ENCODE assay signal across 22 mouse cellular contexts in the genomic region with DNA sequence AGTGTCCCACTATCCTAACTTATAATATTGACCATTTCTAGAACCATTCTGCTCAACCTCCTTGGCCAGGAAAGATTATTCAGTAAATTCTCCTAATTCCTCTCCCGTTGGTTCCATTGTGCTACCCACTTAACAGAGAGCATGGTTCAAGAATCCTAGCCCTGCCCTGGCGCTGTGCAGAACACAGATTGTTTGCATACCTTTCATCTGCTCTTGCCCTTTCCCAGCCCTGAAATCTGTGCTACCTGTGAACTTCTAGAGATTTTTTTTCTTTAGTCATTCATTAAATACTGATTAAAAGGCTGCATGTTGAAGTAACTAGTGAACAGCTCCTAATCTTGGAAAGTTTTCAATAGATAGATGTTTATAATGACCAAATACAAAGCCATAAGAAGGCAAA. TPM values are rescaled to one million over a fixed set of nuclear protein-coding genes. Genes with fewer than 3 reads are reported as not detected.
DNase-seq lines count a peak whose midpoint lies in the region; ATAC-seq lines count a peak whose summit lies in the region.
"Had no signal": no experiment of that assay in that cellular context is flagged by ENCODE, and none has a peak within 500 bp of the region (broad histone marks: within the 10 kb centered on the region; RNA-seq: fewer than 3 reads in every experiment).

No protein-coding gene starts in this region.

- no peak overlapping the region for H3K9ac ChIP-seq in heart, embryonic 16.5 days (ENCODE audit: low read length)
- no peak overlapping the region for H3K9ac ChIP-seq in stomach, embryonic 16.5 days (ENCODE audit: low read length)
- no peak overlapping the region for H3K9ac ChIP-seq in midbrain, embryonic 16.5 days (ENCODE audit: low read depth, low read length)
- H3K9ac ChIP-seq: embryonic facial prominence, embryonic 15.5 days; heart, embryonic 13.5 days had no signal

- H3K9me3 ChIP-seq in heart, embryonic 16.5 days (replicated peaks; ENCODE audit: control insufficient read depth, low read length) = no peaks in the 10 kb centered on the region
- H3K9me3 ChIP-seq in stomach, embryonic 16.5 days (replicated peaks; ENCODE audit: control insufficient read depth, low read length) = no peaks in the 10 kb centered on the region
- no peaks in the 10 kb centered on the region for H3K9me3 ChIP-seq in midbrain, embryonic 16.5 days (replicated peaks; ENCODE audit: control insufficient read depth, low read length, poor library complexity, severe bottlenecking)
- H3K9me3 ChIP-seq: embryonic facial prominence, embryonic 15.5 days; forebrain, embryonic 10.5 days; G1E; heart, embryonic 13.5 days had no signal

- H3K27ac ChIP-seq in heart, embryonic 16.5 days (ENCODE audit: low read length) = no peak overlapping the region
- no peak overlapping the region for H3K27ac ChIP-seq in stomach, embryonic 16.5 days (ENCODE audit: low read length)
- H3K27ac ChIP-seq in midbrain, embryonic 16.5 days (ENCODE audit: low read length) = no peak overlapping the region
- H3K27ac ChIP-seq: embryonic facial prominence, embryonic 15.5 days; forebrain, embryonic 10.5 days; heart, embryonic 13.5 days had no signal

- WGBS in heart, embryonic 16.5 days = 43% methylated on average over 2 of the region's 2 CpGs
- WGBS in stomach, embryonic 16.5 days = 50% methylated on average over 2 of the region's 2 CpGs
- WGBS in midbrain, embryonic 16.5 days = 55% methylated on average over 2 of the region's 2 CpGs

- peak; percentile 73 for ATAC-seq in heart, embryonic 16.5 days (replicated peaks; ENCODE audit: extremely low read depth, insufficient read depth, low FRiP score)
- ATAC-seq in stomach, embryonic 16.5 days (ENCODE audit: insufficient read depth, low FRiP score) = peak; percentile 60; the same call in 1 of the 2 replicates
- no peak for ATAC-seq in midbrain, embryonic 16.5 days
- ATAC-seq: CD4-positive, CD25-positive, alpha-beta regulatory T cell, adult 4 months; forebrain, embryonic 14.5 days had no signal

- no peak for DNase-seq in heart, postnatal 4 days
- peak; percentile 26 to 28 for DNase-seq in lung, adult 18-20 months
- DNase-seq in lung, postnatal 4 days = no peak
- peak; percentile 70 for DNase-seq in Muller cell, postnatal 12 days (ENCODE audit: inconsistent ontology term)
- DNase-seq: adrenal gland, postnatal 10 days; B cell, adult 2 months; cerebellum, adult 11 months; cerebellum, adult 8-10 months; cerebellum, postnatal 14 days; embryo, embryonic 11 days; gastrocnemius, postnatal 36 days; heart, adult 11 months had no signal

- no peaks in the 10 kb centered on the region for H3K4me1 ChIP-seq in heart, embryonic 16.5 days (ENCODE audit: control insufficient read depth, insufficient read depth, low read length)
- H3K4me1 ChIP-seq in stomach, embryonic 16.5 days (ENCODE audit: control insufficient read depth, insufficient read depth, low read length) = no peaks in the 10 kb centered on the region
- H3K4me1 ChIP-seq in midbrain, embryonic 16.5 days (ENCODE audit: control insufficient read depth, insufficient read depth, low read length) = no peaks in the 10 kb centered on the region
- H3K4me1 ChIP-seq: embryonic facial prominence, embryonic 15.5 days; forebrain, embryonic 10.5 days had no signal

- H3K4me3 ChIP-seq in heart, embryonic 16.5 days (ENCODE audit: low read length) = no peak overlapping the region
- no peak overlapping the region for H3K4me3 ChIP-seq in stomach, embryonic 16.5 days (replicated peaks; ENCODE audit: low read length)
- no peak overlapping the region for H3K4me3 ChIP-seq in midbrain, embryonic 16.5 days (ENCODE audit: low read depth, low read length)
- H3K4me3 ChIP-seq: embryonic facial prominence, embryonic 15.5 days; erythroblast, embryonic 14.5 days; forebrain, embryonic 10.5 days; heart, embryonic 13.5 days had no signal

- no peaks in the 10 kb centered on the region for H3K36me3 ChIP-seq in heart, embryonic 16.5 days (ENCODE audit: control insufficient read depth, insufficient read depth)
- no peaks in the 10 kb centered on the region for H3K36me3 ChIP-seq in stomach, embryonic 16.5 days (ENCODE audit: control insufficient read depth, insufficient read depth, low read length)
- H3K36me3 ChIP-seq in midbrain, embryonic 16.5 days (ENCODE audit: control insufficient read depth, insufficient read depth, low read length) = no peaks in the 10 kb centered on the region
- H3K36me3 ChIP-seq: embryonic facial prominence, embryonic 15.5 days; G1E had no signal

- no peak overlapping the region for H3K4me2 ChIP-seq in heart, embryonic 16.5 days (ENCODE audit: low read depth, low read length)
- no peak overlapping the region for H3K4me2 ChIP-seq in stomach, embryonic 16.5 days (ENCODE audit: low read depth, low read length)
- H3K4me2 ChIP-seq in midbrain, embryonic 16.5 days (ENCODE audit: low read length) = no peak overlapping the region
- H3K4me2 ChIP-seq: embryonic facial prominence, embryonic 15.5 days; heart, embryonic 13.5 days had no signal

- no peaks in the 10 kb centered on the region for H3K27me3 ChIP-seq in heart, embryonic 16.5 days (ENCODE audit: control insufficient read depth, insufficient read depth, low read length)
- no peaks in the 10 kb centered on the region for H3K27me3 ChIP-seq in stomach, embryonic 16.5 days (ENCODE audit: control insufficient read depth, insufficient read depth, low read length)
- H3K27me3 ChIP-seq in midbrain, embryonic 16.5 days (ENCODE audit: control insufficient read depth, insufficient read depth, low read depth, low read length) = no peaks in the 10 kb centered on the region
- H3K27me3 ChIP-seq: embryonic facial prominence, embryonic 15.5 days; heart, embryonic 13.5 days had no signal

RNA-seq across cellular contexts. Expression of a gene that starts 19.6 kb away (rescaled TPM):
- 3.6 and 4.5 TPM in 2 replicates for polyA plus RNA-seq in heart, embryonic 16.5 days (2015; fragmentation: Nextera tagmentation; extraction: Ambion mirVana)
- total RNA-seq in heart, postnatal 4 days (2021) = 10 to 100 TPM; 33.3 to 34.4 TPM
- 4.1 and 4.4 TPM in 2 replicates for polyA plus RNA-seq in stomach, embryonic 16.5 days (2015; fragmentation: Nextera tagmentation; extraction: Ambion mirVana)
- 21.9 and 23.5 TPM in 2 replicates for polyA plus RNA-seq in midbrain, embryonic 16.5 days (2015; fragmentation: Nextera tagmentation; extraction: Ambion mirVana)
- polyA plus RNA-seq: erythroblast, embryonic 14.5 days; G1E had no signal

Comparison
In these comparisons a context has a peak if more than half of its experiments do, and no peak if none do; other contexts are left out.
1. DNase-seq: peak in lung, adult 18-20 months (2 of 2) and Muller cell, postnatal 12 days (single experiment); none in heart, postnatal 4 days (single experiment) and lung, postnatal 4 days (0 of 2).